Mouse (Mus musculus) left cerebral cortex, adult 9 months (tissue): ENCODE measurements around the gene B3gnt9.
"Not testable (repeated sequence)": the region's sequence is repeated elsewhere in the genome, so short reads cannot be mapped to it uniquely, and the experiment has no call there.

Source experiments
- DNase-seq, 2 experiments: peaks; one replicate each; pipeline ENCODE4 v3.0.0; 2022; ENCODE audit warnings: low spot score in 2 of 2

The B3gnt9 gene

GRCm38 (mm10) chr8:105259721-105260320, 4.9 kb upstream of the B3gnt9 start:
- peak in 1 of 2 experiments; percentile 66 for DNase-seq

GRCm38 (mm10) chr8:105258911-105259720, 4.2 kb upstream of the B3gnt9 start:
- peak in 1 of 2 experiments; percentile 52 for DNase-seq

- DNase-seq = no peak
These were observed 2.6 kb upstream of the B3gnt9 start for GRCm38 (mm10) chr8:105257318-105258114.

GRCm38 (mm10) chr8:105254152-105254965, 594 bp downstream of the B3gnt9 start:
- peak; percentile 64 to 88 for DNase-seq

- DNase-seq = no peak
These were observed 1.2 kb downstream of the B3gnt9 start for GRCm38 (mm10) chr8:105253766-105254151.

GRCm38 (mm10) chr8:105252680-105253537, 2.0 kb downstream of the B3gnt9 start:
- no peak for DNase-seq

- DNase-seq = no peak
These were observed 3.0 kb downstream of the B3gnt9 start for GRCm38 (mm10) chr8:105251954-105252353.

- DNase-seq = no peak
These were observed 13.9 kb downstream of the B3gnt9 start for GRCm38 (mm10) chr8:105241016-105241415.

- no peak for DNase-seq
These were observed 17.4 kb downstream of the B3gnt9 start for GRCm38 (mm10) chr8:105237442-105238142.

- DNase-seq = no peak
These were observed 19.7 kb downstream of the B3gnt9 start for GRCm38 (mm10) chr8:105235206-105235605.

GRCm38 (mm10) chr8:105233126-105233935, 21.6 kb downstream of the B3gnt9 start:
- no peak for DNase-seq

GRCm38 (mm10) chr8:105232321-105232693, 22.6 kb downstream of the B3gnt9 start:
- not testable (repeated sequence) for DNase-seq

GRCm38 (mm10) chr8:105231503-105232320, 23.2 kb downstream of the B3gnt9 start:
- no peak for DNase-seq

GRCm38 (mm10) chr8:105225917-105226316, 29.0 kb downstream of the B3gnt9 start:
- DNase-seq = no peak

GRCm38 (mm10) chr8:105225272-105225593, 29.7 kb downstream of the B3gnt9 start:
- no peak for DNase-seq

- peak; percentile 79 to 94 for DNase-seq
These were observed 30.3 kb downstream of the B3gnt9 start, which contains the start of gene D230025D16Rik for GRCm38 (mm10) chr8:105224413-105225271. Gene D230025D16Rik, plus strand, starts transcription at chr8:105225145.

GRCm38 (mm10) chr8:105223850-105224249, 31.1 kb downstream of the B3gnt9 start:
- no peak for DNase-seq
